Mouse (Mus musculus) gastrocnemius, postnatal 10 days (tissue): Measurements from ENCODE around the gene Dnajc3. TPM values are rescaled to one million over a fixed set of nuclear protein-coding genes. Genes with fewer than 3 reads are reported as not detected.

Experiments
- DNase-seq: peaks from one replicate; pipeline ENCODE4 v3.0.0; 2021; ENCODE audit warnings: mixed read lengths
- total RNA-seq, 2 experiments: library from RNA; stranded (reverse); gene quantifications; 2 replicates each; pipeline ENCODE4 v1.2.3; 2021

Dnajc3 gene
- total RNA-seq, 2 experiments from 2014 or later = 22.3 to 25.9 TPM

DNA sequence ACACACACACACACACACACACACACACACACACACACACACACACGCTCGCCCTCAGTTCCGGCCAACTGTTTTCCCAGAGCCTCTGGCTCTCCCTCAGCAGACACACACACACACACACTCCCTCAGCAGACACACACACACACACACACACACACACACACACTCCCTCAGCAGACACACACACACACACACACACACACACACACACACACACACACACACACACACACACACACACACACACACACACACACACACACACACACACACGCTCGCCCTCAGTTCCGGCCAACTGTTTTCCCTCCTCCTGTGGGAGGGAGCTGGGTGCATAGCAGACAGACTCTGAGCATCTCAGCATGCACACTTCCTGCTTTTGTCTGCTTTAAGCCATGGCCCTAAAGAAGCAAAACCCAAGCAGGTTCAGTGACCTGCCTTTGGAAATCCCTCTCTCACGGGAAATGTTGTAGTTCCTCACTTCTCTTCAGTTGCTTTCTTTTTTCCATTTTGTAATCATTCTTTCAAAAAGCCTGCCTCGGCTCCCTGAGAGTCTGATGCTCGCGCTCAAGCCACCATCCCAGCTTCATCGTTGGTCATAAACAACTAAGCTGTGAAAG lies 44.8 kb downstream of the Dnajc3 start:
- DNase-seq = peak; percentile 13

DNA sequence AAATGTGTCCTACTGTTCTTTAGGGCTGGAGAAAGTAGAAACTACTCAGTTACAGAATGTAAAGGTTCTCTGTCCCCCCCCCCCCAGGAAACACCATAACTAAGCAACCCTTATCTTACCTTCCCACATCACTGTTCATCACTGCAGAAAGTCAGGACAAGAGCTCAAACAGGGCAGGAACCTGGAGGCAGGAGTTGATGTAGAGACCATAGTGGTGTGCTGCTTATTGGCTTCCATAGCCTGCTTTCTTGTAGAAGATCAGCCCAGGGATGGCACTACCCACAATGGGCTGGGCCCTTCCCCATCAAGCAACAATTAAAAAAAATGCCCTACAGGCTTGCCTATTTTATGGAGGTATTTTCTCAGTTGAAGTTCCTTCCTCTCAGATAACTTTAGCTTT lies 45.6 kb downstream of the Dnajc3 start:
- no peak for DNase-seq

DNA sequence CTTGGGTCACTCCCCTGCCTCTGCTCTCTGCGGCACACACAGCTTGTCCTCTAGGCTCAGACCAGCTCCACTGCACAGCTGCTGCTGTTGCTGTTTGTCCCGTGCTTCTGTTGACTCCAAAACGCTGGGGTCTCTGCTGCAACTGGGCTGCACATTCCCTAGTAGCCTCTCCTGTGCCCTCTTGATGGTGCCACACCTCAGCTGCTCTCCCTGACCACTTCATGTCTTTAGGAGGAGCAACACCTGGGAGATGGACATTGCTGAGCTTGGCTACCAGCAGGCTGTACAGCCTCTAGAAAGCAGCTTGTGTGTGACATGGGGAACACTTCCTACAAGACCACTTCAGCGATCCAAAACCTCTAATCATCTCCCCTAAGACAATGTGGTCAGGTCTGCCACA lies 46.4 kb downstream of the Dnajc3 start:
- DNase-seq = no peak

DNA sequence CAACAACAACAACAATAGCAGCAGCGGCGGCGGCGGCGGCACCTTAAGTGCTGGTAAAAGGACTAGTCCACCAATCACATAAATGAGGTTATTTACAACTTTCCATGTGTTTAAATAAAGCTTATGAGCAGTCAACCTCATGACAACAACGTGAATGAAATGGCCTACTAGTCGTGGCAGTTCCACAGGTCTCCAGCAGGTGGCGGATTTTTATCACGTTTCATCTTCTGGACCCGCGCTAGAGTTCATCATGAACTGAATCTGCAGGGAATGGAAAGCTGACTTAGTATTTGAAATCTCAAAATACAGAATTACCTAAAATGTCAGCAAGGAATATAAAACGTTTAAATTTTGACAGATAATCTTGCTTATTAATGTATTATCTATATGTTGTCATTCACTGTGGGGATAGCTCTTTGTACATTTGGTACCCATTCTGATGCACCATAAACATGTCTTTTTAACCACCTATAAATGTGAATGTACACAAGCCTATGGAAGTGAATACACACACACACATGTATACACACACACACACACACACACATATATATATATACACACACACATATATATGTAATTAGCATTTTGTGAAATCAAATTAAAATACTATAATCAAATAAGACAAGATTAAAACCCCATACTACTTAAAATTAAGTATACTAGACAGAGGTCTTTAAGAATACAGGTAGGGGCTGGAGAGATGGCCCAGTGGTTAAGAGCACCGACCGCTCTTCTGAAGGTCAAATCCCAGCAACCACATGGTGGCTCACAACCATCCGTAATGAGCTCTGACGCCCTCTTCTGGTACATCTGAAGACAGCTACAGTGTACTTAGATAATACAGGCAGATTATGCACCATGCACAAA lies 49.1 kb downstream of the Dnajc3 start:
- DNase-seq = peak; percentile 72

DNA sequence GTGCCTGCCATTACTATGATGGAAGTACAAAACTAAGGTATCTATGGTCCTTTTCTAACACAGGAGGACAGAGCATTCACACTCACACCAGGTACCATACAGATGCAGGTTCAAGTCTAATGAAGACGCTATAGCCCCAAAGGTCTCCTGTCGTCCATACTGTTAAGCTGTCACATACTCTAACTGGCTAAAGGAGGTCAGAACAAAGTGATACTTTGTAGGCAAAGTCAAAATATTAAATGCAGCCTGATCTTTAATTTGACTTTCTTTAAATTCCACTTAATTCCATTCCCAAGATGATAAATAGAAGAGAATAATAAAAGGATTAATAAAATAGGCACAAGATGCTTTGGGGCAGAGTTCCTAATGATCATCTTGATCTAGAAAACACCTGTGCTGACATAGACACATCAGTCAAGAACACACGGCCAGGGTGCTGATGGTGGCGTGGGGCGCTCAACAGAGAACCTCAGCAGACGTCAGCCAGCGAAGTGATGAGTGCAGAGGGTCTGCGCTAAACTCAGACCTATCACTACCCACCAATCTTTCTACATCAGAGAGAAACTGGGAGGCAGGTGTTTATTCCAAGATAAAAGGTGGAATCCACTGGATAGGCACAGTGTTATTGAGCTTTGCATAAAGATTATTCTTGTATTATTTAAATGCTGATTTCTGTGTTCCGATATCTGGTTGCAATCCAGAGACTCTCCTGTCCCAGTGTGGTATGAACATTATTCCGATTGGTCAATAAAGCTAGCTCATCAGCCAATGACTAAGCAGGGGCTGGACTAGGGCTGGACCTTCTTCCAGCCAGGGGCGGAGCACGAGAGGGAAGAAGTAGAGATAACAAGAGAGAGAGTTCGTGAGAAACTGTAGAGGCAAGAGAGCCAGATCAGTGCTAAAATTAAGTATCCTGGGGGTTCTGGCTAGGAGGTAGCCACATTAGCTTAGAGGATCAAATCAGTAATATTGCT lies 50.0 kb downstream of the Dnajc3 start:
- no peak for DNase-seq

DNA sequence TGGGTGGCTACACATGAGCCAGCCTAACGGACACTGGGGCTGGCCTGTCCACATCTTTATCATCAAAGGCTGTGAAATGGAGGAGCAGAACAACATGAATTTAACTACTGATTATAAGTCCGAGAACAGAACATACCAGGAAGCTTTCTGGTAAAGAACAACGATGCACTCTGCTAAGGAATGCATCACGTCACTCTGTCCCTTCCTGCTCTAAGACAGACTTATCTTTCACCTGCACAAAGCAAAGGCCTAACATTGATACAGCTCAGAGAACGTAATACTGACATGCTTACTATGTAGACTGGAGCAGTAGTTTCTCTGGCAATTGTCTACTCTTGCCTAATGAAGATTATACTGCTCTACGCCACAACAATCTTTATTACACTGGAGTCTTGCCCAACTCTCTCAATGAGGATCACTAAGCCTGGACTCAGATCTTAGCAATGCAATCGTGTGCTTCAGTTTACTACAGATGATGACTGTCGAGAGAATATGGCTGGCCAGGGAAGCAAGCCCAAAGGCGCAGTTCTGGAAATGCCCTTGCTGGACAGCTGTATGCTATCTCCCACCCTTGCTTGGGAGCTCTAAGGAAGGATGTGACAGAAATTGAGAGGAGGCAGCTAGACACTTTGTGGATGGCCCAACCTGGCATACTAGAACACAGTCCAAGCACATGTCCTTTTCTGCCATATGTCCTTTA lies 57.6 kb downstream of the Dnajc3 start:
- DNase-seq = no peak

DNA sequence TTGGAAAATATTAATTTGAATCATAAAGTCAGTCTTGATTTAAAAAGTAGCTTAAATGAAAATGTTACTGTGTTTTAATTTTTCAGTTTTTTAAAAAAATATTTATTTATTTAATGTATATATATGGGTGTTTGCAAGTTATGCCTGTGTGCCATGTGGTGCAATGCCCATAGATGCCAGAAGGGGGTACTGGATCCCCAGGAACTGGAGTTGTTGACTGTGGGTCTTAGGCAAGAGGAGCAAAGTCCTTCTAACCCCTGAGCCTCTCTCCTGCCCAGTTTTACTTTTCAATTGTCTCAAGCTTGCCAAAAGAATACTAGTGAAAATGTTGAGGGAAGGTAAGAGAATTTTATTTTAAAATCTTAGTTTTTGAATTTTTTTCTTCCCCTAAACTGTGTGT lies 65.5 kb downstream of the Dnajc3 start:
- no peak for DNase-seq

DNA sequence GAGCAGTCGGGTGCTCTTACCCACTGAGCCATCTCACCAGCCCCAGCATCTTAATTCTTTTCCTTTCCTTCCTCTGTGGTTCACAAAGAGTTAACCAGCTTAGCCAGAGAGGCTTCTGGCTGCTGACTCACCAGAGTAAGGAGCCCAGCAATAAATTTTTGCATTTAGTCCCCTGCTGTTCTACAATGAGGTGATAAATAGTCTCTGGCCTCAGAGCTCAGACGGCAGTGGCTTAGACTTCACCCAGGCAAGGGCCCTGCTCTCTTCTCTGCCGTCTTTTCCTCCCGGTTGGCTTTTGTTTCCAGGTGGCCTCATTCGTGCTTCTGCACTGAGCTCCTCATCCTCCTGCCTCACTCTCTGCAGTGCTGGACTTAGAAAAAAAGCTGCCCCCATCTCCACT lies 68.1 kb downstream of the Dnajc3 start:
- DNase-seq = no peak

DNA sequence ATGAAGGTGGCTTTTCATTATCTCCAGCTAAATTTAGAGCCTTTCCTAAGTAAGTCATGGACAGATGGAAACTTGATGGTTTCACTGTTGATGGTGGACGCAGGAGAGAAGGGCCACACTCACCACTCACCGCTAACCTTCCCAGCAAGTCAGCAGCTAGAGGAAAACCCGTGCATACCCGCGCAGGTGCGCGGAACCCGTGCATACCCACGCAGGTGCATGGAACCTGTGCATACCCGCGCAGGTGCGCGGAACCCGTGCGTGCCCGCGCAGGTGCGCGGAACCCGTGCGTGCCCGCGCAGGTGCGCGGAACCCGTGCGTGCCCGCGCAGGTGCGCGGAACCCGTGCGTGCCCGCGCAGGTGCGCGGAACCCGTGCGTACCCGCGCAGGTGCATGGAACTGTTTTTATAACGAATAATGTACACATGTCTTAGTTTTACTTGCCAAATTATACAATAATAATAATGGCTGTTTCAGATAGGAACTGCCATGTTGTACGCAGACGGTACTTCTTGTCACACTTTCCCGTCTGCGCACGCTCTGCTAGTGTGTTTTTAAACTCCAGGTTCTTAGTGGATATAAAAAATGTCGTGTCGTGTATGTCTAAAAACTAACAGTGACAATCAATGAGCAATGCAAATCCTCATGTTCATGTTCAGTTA lies 68.8 kb downstream of the Dnajc3 start:
- no peak for DNase-seq

DNA sequence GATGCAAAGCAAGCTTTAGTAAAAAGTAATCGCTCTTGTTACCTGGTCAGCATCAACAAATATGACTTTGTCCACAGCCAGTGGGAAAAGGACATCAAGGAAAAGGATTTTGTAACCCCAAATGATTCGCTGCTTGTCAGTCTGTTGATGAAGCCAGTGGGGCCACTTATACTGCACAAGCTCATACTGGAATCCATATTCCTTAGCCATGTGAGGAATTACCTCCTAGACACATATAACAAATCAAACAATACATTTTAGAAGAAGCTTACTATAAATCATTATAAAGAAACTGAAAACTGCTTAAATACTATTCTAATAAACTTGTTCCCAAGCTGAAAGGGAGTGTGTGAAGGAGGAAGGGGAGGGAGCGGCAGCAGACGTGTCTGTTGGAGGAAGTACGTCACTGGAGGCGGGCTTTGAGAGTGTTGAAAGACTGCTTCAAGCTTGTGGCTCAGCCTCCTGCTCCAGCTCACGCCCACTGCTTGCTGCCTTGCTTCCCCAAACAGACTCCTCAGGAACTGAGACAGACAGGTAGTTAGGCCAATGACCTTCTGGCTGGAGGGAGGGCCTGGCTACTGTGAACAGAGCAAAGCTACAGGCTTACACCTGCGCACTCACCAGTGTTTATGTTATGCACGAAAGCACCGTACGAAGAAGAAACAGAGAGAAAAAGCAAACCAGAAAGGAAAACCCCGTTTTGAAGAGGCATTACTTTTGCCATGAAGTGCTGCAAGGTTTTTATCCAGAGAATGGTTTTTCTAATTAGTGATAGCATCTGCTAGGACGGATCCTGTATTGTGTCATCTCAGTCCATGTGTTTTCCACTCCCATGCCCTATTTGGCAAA lies 69.6 kb downstream of the Dnajc3 start:
- peak; percentile 88 for DNase-seq

DNA sequence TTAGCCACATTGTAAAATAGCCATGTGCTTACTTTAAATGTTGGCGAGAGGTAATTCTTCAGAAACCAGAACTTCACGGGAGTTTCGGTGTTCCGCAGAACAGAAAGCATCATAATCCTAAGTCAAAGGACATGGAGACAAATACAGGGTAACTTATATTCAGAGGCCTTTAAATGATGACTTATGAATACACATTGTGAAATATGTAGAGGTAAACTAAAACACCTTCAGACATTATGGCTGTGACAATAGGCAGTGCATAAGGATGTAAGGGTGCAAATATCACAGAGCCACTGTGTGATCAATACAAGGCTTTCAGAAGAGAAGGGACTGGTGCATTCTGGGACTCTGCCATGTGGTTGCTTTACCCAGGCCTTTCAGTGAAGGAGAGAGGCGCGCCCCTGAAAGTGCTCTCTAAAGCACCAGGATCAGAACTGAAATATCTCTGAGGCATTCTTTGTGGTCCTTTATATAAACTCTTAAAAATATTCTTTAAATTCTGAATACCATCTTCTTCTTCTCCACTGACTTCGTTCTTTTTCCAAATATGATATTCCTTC lies 70.3 kb downstream of the Dnajc3 start:
- no peak for DNase-seq

DNA sequence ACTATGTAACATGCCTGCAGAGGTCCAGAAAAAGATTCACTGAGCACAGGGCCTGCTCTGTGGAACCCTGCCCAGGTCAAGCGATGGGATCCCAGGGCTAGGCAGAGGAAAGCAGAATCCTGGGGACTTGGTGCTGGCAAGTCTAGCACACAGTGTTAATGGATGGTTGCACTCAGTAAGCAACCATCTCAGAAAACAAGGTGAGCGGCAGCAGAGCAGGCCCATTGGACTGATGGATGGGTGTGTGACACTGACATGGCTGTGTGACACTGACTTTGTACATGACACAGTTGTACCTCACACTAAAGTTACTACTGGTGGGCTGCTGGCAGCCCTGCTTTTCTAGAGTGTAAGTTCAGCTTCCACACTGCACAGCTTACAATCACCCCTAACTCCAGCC lies 71.8 kb downstream of the Dnajc3 start:
- no peak for DNase-seq

DNA sequence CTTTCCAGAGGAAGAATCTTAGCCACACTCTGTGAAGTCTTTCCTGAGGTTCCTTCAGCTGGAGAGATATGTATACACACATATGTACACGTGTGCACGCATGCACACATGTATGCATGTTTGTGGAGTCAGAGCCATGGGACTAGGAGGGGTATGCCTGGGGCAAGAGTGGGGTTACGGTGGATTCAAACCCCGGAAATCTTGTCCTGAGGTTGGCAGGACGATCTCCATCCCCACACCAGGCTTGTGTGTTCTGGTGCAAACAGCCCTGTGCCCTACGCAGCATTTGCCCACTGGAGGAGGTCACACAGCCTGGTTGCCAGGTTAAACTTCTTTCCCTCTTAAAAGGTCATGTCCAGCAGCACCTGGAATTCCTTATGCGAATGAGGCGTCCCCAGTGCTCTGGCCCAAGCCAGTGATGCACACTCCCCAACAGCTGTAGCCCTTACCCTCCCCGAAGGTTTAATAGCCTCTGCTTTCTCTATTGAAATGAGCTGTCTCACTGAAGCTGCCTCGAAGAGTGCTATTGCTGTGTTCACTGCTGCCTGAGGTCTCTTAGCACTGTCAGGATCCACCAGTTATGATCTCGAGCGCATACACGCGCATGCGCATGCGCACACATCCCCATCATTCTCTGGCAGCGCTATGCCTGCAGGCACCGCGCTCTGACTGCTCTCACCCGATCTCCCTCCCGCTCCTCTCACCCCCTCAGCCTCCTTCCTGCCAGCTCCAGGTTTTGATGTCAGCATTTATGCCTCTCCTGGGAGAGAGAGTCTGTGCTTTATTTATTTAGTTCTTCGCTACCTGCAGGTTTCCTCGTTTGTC lies 75.0 kb downstream of the Dnajc3 start:
- peak; percentile 32 for DNase-seq

DNA sequence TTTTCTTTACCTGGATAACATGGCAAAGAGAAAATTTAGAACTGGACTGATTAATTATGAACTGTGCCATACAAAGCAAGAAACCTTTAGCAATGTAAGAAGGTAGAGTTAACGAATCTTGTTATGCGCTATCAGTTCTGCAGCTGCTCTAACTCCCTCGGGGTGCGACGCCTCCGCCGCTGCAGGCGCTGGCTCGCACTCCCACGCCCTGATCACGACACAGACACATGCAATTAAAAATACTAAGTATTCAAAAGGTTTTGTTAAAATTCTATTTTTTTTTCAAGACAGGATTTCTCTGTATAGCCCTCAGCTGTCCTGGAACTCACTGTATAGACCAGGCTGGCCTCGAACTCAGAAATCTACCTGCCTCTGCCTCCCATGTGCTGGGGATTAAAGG lies 75.8 kb downstream of the Dnajc3 start:
- DNase-seq = no peak

DNA sequence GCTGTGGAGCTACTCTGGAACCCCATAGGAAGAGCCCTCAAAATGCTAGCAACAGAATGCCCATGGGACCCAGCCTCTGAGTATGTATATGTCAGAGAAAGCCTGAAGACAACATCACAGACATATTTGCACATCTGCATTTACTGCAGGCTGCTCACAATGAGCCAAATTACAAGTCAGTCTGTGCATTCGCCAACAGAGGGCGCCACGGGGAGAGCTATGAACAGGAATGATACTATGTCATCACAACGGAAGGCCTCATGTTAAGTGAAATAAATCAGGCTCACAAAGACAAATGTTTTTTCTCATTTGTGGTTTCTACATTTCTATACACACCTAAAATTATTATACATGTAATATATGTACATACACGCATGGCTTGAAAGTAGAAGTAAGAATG lies 88.1 kb downstream of the Dnajc3 start:
- no peak for DNase-seq

DNA sequence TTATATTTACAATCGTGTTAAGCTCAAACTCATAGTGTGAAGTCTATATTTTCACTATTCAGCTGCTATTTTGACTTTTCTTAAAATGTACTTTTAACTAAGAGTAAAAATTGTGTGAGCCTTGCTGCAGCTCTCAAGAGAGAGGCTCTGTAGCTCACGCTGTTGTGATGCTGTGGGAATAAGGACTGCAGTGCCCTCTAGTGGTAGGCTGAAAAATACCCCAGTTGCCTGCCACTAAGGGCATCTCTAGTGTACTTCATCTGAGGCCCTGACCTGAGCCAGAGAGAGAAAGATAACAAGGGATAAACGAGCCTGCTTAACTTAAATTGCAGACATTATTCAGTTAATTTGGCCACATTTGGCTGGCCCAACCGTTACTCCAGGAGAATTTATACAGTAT lies 89.4 kb downstream of the Dnajc3 start:
- DNase-seq = peak; percentile 44

DNA sequence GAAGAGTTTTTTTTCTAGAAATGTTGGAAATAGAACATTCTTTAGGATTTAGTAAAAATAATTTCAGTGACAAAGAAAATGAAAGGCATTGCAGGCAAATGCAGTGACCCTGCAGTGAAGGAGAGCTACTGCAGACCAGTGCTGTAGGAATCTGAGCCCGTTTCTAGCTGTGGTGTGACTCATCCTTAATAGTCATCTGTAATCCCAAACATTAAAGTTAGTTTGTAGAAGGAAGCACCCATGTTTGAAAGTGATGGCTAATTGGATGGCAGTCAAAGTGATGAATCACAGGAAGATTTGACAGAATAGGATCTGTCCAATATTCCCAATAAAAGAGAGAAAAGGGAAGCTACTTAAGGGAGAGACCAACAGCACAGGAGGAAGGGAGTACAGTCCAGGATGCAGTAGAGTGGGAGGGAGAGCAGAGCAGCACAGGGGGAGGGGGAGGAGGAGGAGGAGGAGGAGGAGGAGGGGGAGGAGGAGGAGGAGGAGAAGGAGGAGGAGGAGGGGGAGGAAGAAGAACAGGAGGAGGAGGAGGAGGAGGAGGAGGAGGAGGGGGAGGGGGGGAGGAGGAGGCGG lies 90.0 kb downstream of the Dnajc3 start:
- no peak for DNase-seq
